Mouse (Mus musculus) splenic B cell, adult 2 months (primary cell): ENCODE results near the gene Agap2.

Experiments
- DNase-seq: peaks from one replicate; pipeline ENCODE4 v3.0.0-alpha.2; 2011; ENCODE audit warnings: low read depth, low spot score
- H3K27me3 ChIP-seq: 2 replicates; pipeline ENCODE4 v1.6.1; 2012; ENCODE audit warnings: mild to moderate bottlenecking, low read length, moderate library complexity, mixed read lengths; ENCODE audit not compliant: control insufficient read depth, poor library complexity, insufficient read depth, severe bottlenecking
- H3K36me3 ChIP-seq: 2 replicates; pipeline ENCODE4 v1.6.1; 2012; ENCODE audit warnings: mild to moderate bottlenecking, low read length, moderate library complexity, mixed read lengths; ENCODE audit not compliant: control insufficient read depth, poor library complexity, insufficient read depth, severe bottlenecking

Agap2 gene

DNA sequence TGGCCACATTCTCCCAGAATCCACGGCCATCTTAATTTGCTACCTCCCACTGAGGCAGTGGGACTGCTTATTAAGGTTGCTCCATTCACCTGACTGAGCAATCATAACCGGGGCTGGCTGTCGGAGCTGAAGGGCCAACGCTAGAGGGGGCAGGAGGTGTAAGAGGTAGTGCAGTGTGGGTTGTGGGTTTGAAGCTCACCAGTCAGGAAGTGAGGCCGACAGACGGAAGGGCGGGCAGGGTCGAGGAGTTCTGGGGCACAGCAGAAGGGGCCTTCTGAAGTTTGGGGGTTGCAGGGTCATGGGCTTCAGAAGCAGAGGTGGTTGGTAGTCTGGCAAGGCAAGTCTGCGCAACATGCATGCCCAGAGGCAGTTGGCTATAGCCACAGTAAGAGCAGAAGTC, at the start of gene Agap2:
Gene Agap2 (plus strand): TSS at position 205 of the 400 bp plus-strand sequence.
- peaks cover 9% of the 10 kb centered on the region; the same call in 1 of the 2 replicates for H3K36me3 ChIP-seq
- no peaks in the 10 kb centered on the region for H3K27me3 ChIP-seq
- peak; percentile 87 for DNase-seq

DNA sequence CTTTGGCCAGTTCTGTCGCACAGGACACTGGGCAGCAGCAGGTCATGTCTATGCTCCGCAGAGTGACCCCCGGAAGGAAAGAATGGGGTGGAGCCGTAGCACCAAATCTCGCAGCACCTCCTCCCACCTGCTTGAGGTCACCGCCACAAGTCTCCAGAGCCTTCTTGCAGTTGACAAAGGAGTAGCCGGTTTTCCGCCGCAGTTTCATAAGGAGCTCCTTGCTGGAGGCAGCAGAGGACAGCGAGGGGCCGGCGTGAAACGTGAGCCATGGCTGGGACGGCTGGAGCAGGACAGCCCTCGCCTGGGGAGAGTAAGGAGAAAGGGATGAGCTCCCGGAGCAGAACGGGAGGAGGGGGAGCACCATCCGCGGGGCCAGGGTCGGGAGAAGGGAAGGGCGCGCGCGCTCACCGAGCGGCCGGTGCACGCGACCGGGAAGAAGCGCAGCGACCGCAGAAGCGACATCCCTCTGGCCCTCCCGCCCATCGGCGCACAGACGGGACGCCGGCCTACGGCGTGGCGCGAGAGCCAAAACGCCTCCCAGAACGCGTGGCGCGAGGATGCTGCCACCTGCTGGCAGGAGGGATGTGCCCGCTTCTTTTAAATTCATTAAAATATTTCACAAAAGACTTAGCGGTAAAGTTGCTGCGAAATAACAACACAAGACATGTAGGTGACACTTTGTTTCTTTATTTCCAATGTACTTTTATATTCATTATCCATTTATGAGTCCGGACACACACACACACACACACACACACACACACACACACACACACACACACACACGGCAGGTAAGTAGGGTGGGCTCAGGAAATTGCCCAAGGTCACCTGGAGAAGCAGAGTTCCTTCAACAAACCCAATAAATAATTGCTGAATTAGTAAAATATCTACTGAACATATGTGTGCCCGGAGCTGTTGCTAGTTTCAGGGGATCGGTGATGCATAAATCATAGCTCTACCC, 44.5 kb upstream of the Agap2 start, which contains the start of gene Tsfm:
Gene Tsfm (minus strand): TSS at position 505 of the 961 bp plus-strand sequence.
- DNase-seq = peak; percentile 92
- Histone ChIP-seq H3K36me3 (no peaks in the 10 kb centered on the region), H3K27me3 (no peaks in the 10 kb centered on the region)

DNA sequence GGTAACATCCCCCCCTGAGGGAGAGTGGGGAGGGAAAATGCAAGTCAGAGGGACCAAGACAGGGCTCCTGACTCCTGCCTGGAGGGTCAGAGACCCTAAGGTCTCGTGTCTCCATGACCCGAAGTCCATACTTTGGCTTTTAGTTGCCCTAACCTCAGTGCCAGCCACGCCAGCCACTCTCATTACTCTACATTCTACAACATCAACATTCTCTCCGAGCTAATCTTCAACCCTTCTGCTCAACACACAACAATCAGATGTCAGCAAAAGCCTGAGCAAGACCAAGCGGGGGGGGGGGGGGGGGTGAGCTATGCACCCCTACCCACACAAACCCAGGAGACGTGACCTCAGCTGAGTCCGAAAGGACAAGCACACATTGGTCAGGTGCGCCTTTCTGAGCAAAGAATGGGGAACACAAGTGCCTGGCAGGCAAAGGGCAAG, 41.8 kb upstream of the Agap2 start:
- no peaks in the 10 kb centered on the region for H3K27me3 ChIP-seq
- H3K36me3 ChIP-seq = no peaks in the 10 kb centered on the region
- DNase-seq = no peak

DNA sequence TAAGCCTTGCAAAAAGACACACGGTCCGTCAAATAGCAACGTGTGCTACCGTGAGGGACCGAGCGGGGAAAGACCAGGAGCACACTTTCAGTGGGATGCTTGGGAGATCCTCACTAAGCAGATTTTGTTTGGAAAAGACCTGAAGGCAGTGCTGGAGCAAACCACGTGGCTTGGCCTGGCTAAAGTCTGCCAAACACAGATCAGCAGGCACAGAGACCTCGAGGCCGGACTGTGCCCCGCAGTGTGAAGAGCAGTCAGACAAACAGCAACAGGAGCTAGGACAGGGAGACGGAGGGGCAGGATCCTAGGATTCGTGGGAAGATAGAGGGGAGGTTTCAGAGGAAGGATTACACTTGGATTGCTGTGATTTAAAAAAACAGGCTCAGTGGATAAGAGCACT, 38.8 kb upstream of the Agap2 start:
- Histone ChIP-seq H3K36me3 (no peaks in the 10 kb centered on the region), H3K27me3 (no peaks in the 10 kb centered on the region)
- DNase-seq = no peak

DNA sequence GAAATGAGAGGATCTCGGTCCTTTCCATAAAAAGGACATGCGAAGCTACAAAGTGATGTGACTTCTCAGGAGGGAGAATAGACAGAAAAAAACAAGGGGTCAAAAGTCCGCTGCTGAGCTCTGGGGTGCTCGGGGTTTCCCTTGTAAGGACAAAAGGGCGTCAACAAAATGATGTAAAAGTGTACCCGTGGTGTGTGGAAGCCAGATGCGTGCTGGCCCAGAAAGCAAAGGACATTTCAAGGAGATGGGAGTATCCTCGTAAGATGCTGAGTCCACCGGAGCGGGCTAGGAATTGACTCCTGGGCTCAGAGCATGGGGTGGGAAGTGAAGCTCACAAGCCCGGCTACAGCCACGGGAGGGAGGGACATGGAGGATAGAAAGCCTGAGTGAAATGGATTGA, 37.4 kb upstream of the Agap2 start:
- H3K27me3 ChIP-seq = no peaks in the 10 kb centered on the region
- DNase-seq = no peak
- H3K36me3 ChIP-seq = no peaks in the 10 kb centered on the region

DNA sequence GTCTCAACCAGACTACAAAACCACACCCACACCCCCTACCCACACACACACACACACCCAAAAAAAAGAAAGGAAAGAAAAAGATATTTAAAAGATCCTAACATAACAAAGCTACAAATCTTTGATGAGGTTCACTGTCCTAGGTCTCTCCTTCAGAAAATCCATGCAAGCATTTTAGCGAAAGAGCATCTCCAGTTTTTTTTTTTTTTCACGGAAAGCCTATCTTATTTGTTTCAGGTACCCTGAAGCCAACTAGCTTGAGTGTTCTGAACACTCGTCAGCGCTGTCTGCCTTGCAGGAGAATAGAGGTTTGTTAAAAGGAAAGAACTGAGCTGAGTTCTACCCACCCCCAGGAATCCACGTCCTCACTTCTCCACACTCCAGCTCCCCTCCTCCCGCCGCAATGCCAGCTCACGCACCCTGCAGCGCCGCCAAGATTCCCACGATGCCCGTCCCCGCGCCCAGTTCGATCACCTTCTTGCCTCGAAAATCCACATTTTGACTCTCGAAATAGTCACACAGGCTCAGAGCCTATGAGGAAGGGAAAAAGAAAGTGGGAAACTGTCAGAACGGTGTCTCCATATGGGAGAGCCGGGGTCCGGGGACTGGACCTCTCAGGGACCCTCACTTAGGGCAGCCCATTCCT, 34.4 kb upstream of the Agap2 start:
- Histone ChIP-seq H3K36me3 (no peaks in the 10 kb centered on the region), H3K27me3 (no peaks in the 10 kb centered on the region)
- no peak for DNase-seq

DNA sequence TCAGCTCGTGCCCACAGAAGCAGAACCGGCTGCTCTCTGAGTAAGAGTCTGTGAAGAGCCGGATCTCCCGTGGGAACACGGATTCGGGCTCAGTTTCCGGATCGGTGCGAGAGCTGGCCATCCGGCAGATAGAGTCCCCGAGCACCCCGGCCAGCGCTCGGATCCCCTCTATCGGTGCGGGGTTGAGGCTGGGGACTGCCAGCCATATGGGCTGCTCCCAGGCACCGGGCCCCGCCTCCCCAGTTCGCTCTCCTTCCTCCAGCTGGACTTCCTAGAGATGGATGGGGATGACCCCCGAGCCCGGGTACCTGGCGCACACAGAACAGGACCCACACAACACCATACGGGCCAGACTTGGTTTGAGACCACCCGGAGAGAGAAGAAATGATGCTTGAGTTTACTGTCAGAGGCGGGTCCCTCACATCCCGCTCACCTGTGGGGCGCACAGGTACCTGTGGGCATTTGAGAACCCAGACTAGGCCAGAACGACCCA, 33.8 kb upstream of the Agap2 start, which contains the start of the genes Mettl1 and Eef1akmt3:
Gene Mettl1 (plus strand): TSS at position 141 of the 493 bp plus-strand sequence.
Gene Eef1akmt3 (minus strand): TSS at position 240 of the 493 bp plus-strand sequence.
- no peaks in the 10 kb centered on the region for H3K27me3 ChIP-seq
- H3K36me3 ChIP-seq = no peaks in the 10 kb centered on the region
- no peak for DNase-seq

DNA sequence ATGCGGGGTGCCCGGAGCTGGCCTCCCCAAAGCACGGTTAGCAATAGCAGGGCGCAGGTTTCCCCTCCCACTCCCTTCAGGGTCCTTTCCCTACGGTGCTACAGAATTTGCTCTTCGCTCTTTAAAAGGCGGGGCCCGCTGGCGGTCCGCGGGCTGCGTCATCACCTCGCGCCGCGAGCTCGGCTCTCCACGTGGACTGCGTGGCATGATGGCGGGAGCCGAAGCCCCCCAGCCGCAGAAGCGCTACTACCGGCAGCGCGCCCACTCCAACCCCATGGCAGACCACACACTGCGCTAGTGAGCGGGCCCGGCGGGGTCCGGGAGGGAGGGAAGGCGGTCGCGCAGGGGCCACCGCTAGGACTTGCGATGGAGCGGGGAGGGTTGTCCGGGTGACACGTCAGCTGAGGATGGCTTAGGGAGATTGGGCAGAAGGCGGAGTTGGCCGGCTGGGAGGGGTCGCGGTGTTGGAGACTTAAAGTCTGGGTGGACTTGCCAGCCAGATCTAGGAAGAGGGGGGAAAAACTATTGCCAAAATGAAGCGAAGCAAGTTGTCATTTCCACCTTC, 33.2 kb upstream of the Agap2 start:
- Histone ChIP-seq H3K36me3 (no peaks in the 10 kb centered on the region), H3K27me3 (no peaks in the 10 kb centered on the region)
- DNase-seq = peak; percentile 91

DNA sequence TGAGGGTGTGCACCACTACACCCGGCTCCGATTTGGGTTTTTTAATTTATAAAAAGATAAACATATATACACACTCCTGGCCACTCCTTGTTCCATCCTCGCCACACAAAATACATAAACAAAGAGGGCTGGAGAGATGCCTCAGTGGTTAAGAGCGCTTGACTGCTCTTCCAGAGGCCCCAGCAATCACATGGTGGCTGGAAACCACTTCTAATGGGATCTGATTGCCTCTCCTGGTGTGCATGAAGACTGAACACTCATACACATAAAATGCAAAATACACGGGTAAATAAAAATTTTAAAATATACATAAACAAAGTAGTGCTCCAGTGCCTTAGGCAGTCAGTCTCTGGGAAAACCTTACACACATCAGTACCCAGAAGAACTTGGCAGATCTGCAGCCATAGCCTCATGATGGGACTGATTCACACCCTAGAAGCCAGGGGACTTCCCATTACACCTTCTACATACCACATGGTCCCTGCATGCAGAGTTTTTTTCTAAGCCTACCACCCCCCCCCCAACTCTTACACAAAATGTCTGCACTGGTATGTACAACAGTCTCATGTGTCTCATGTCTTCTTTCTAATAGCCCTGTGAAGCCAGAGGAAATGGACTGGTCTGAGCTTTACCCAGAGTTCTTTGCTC, 32.5 kb upstream of the Agap2 start:
- DNase-seq = no peak
- no peaks in the 10 kb centered on the region for H3K27me3 ChIP-seq
- no peaks in the 10 kb centered on the region for H3K36me3 ChIP-seq

DNA sequence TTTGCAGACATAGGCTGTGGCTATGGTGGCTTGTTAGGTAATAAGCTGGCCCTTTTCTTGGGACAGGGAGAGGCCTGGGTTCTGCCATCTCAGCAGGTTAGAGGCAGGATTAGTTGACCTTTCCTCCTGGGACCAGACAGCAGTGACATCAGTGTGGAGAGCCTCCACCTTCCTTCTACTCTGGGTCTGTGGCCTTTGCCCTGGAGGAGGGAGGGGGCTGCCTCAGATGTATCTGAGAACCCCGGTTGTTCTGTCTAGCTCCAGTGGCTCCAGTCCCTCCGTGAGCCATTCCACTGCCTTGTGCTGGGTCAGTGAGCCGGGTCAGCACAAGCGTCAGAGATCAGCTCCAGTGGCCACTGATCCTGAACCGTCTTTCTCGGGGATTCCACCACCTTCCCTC, 31.9 kb upstream of the Agap2 start:
- H3K27me3 ChIP-seq = no peaks in the 10 kb centered on the region
- DNase-seq = no peak
- no peaks in the 10 kb centered on the region for H3K36me3 ChIP-seq

DNA sequence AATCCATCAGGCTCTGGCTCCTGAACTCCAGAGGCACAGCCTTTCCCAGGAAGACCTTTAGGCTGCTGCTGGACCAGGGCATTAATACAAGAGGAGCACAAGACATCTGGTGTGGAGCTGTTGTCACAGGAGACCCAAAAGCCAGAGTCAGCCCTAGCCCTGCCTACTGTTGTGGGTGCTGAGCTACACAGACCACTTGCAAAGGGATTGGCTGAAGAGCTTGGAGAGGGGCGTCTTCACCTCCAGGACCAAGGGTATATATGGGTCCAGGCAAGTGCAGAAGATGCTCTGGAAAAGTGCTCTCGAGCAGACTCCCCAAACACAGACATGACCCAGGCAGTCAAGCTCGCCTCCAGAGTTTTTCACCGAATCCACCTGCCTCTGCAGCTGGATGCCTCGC, 27.1 kb upstream of the Agap2 start, which contains the start of gene Cyp27b1:
Gene Cyp27b1 (plus strand): TSS at position 297 of the 400 bp plus-strand sequence.
- no peaks in the 10 kb centered on the region; the same call in 1 of the 2 replicates for H3K27me3 ChIP-seq
- DNase-seq = no peak
- H3K36me3 ChIP-seq = no peaks in the 10 kb centered on the region

DNA sequence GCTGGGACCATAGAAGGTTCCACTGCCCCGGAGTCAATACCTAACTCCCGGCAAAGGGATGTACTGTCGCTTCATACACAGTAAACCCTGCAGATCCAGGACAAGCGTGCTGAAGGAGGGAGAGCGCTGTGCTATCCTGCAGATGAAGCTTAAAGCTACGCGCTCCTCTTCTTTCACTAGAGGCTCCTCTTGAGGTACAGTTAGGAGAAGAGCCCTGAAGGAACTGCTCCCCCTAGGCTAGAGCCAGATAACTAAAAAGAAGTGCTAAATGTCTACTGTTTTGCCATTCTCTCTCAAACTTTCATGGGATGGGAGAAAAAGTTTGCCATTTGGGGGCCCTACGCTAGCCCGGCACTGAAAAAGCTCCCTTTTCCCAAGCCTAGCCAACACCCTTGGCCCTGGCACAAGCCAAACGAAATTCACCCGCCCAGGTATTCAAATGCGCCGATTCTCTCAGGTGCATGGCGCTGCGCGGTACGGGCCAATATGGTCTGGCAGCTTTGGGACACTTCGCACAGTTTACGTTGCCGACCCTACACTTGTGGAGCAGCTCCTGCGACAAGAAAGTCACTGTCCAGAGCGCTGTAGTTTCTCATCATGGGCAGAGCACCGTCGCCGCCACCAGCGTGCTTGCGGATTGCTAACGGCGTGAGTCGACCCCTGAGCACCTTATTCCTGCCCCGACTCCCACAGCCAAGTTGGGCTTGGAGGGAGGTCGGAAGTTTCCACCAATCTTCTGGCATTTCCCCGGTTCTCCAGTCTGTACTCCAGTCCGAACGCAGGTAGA, 26.3 kb upstream of the Agap2 start:
- H3K27me3 ChIP-seq = no peaks in the 10 kb centered on the region; the same call in 1 of the 2 replicates
- no peaks in the 10 kb centered on the region for H3K36me3 ChIP-seq
- DNase-seq = no peak

DNA sequence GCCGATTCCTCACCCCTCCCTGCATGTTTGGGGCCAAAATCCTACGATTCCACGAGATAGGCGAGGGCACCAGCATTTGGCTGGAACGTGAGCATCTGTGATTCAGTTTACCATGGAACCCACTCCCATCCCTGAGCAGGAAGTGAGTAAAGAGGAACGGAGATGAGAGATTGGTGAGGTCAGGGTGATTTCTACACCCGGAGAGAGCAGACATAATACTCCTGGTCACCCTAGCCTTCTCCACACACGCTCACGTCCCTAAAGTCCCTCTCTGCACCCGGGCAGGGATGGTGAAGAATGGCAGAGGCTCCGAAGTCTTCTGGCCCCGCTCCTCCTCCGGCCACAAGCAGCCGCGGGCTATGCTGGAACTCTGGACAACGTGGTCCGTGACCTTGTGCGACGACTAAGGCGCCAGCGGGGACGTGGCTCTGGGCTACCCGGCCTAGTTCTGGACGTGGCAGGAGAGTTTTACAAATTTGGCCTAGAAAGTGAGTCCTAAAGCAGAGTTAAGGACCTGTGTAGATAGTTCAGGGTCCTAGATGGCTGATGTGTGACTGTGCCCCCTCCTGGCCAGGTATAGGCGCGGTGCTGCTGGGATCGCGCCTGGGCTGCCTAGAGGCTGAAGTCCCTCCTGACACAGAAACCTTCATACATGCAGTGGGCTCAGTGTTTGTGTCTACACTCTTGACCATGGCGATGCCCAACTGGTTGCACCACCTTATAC, 25.5 kb upstream of the Agap2 start:
- no peaks in the 10 kb centered on the region; the same call in 1 of the 2 replicates for H3K27me3 ChIP-seq
- DNase-seq = peak; percentile 41

More for the DNA sequence above, 25.5 kb upstream of the Agap2 start:
- no peaks in the 10 kb centered on the region for H3K36me3 ChIP-seq
